Mouse (Mus musculus) embryonic fibroblast, embryonic 13.5 days (primary cell): ENCODE results near the gene Ppp1r12b. TPM values are rescaled to one million over a fixed set of nuclear protein-coding genes. Genes with fewer than 3 reads are reported as not detected.
A peak's percentile ranks its signal among the peaks of the same experiment; 100 is the strongest.

ENCODE experiments used
- H3K27ac ChIP-seq: 2 replicates; pipeline ENCODE4 v1.5.1; 2012; ENCODE audit warnings: low read length, control low read depth, inconsistent platforms; ENCODE audit not compliant: insufficient read depth
- H3K4me1 ChIP-seq: 2 replicates; pipeline ENCODE4 v1.6.1; 2011; ENCODE audit warnings: low read length; ENCODE audit not compliant: control insufficient read depth, insufficient read depth
- H3K4me3 ChIP-seq: 2 replicates; pipeline ENCODE4 v1.5.1; 2011; ENCODE audit warnings: mild to moderate bottlenecking, control low read depth, low read length; ENCODE audit not compliant: insufficient read depth
- CTCF ChIP-seq: IDR thresholded peaks from 2 replicates; pipeline ENCODE4 v1.5.1; 2011; ENCODE audit warnings: mild to moderate bottlenecking, control low read depth, low read length, moderate library complexity, borderline replicate concordance; ENCODE audit not compliant: insufficient read depth
- POLR2A ChIP-seq: IDR thresholded peaks from 2 replicates; pipeline ENCODE4 v1.6.1; 2011; ENCODE audit warnings: low read depth, mild to moderate bottlenecking, control low read depth, low read length, moderate library complexity
- polyA plus RNA-seq: library from polyadenylated mRNA; stranded (reverse); fragments of >200 nt; gene quantifications from 2 replicates; pipeline ENCODE4 v1.2.4, GENCODE M21; 2011; ENCODE audit warnings: low read depth; ENCODE audit not compliant: missing spikeins, insufficient read length

Gene Ppp1r12b
- polyA plus RNA-seq, 1 experiment, result 20.3 TPM

GRCm38 (mm10) chr1:134805471-134805870 lies 150.3 kb downstream of the Ppp1r12b start:
- Histone ChIP-seq H3K4me3 (no peak overlapping the region), H3K4me1 (peaks cover 13% of the 10 kb centered on the region), H3K27ac (no peak overlapping the region)
- TF ChIP-seq CTCF (no peak), POLR2A (no peak)

GRCm38 (mm10) chr1:134804373-134804772 lies 151.4 kb downstream of the Ppp1r12b start:
- TF ChIP-seq POLR2A (no peak), CTCF (no peak)
- Histone ChIP-seq H3K27ac (peak overlapping the region; percentile 87), H3K4me1 (peaks cover 13% of the 10 kb centered on the region), H3K4me3 (no peak overlapping the region)

GRCm38 (mm10) chr1:134803286-134804117 lies 152.2 kb downstream of the Ppp1r12b start:
- Histone ChIP-seq H3K4me1 (peaks cover 13% of the 10 kb centered on the region), H3K4me3 (peak overlapping the region; percentile 21), H3K27ac (peak overlapping the region; percentile 87)
- TF ChIP-seq CTCF (no peak), POLR2A (peak; percentile 80)

GRCm38 (mm10) chr1:134801758-134802157 lies 154.0 kb downstream of the Ppp1r12b start:
- peak overlapping the region; percentile 79; the same call in 1 of the 2 replicates for H3K27ac ChIP-seq
- H3K4me3 ChIP-seq, result peak overlapping the region; percentile 13
- H3K4me1 ChIP-seq, result peaks cover 11% of the 10 kb centered on the region

GRCm38 (mm10) chr1:134796536-134796935 lies 159.2 kb downstream of the Ppp1r12b start:
- Histone ChIP-seq H3K4me1 (no peaks in the 10 kb centered on the region; the same call in none of the 2 replicates), H3K27ac (no peak overlapping the region), H3K4me3 (no peak overlapping the region)
- TF ChIP-seq POLR2A, result no peak
- TF ChIP-seq CTCF, result no peak

More at GRCm38 (mm10) chr1:134801758-134802157, 154.0 kb downstream of the Ppp1r12b start:
- TF ChIP-seq POLR2A (no peak), CTCF (no peak)

GRCm38 (mm10) chr1:134796076-134796475 lies 159.7 kb downstream of the Ppp1r12b start:
- no peak overlapping the region for H3K27ac ChIP-seq
- no peak overlapping the region for H3K4me3 ChIP-seq
- no peaks in the 10 kb centered on the region; the same call in none of the 2 replicates for H3K4me1 ChIP-seq
- no peak for TF ChIP-seq POLR2A
- no peak for TF ChIP-seq CTCF

- Histone ChIP-seq H3K27ac (no peak overlapping the region), H3K4me3 (no peak overlapping the region), H3K4me1 (no peaks in the 10 kb centered on the region)
- TF ChIP-seq CTCF (no peak), POLR2A (no peak)
Observed at GRCm38 (mm10) chr1:134791456-134791855, 164.3 kb downstream of the Ppp1r12b start.

GRCm38 (mm10) chr1:134790716-134791439 lies 164.9 kb downstream of the Ppp1r12b start:
- no peak for TF ChIP-seq POLR2A
- TF ChIP-seq CTCF, result no peak
- no peak overlapping the region for H3K4me3 ChIP-seq

GRCm38 (mm10) chr1:134788096-134788495 lies 167.6 kb downstream of the Ppp1r12b start:
- Histone ChIP-seq H3K27ac (no peak overlapping the region), H3K4me1 (no peaks in the 10 kb centered on the region), H3K4me3 (no peak overlapping the region)
- TF ChIP-seq CTCF (no peak), POLR2A (no peak)

More at GRCm38 (mm10) chr1:134790716-134791439, 164.9 kb downstream of the Ppp1r12b start:
- H3K4me1 ChIP-seq, result no peaks in the 10 kb centered on the region
- H3K27ac ChIP-seq, result no peak overlapping the region

- Histone ChIP-seq H3K4me3 (no peak overlapping the region), H3K27ac (no peak overlapping the region), H3K4me1 (no peaks in the 10 kb centered on the region)
- no peak for TF ChIP-seq CTCF
- no peak for TF ChIP-seq POLR2A
Observed at GRCm38 (mm10) chr1:134784911-134785310, 170.8 kb downstream of the Ppp1r12b start.
